Mouse (Mus musculus) small intestine, adult 2 months (tissue): ENCODE results near the gene Rarb. TPM values are rescaled to one million over a fixed set of nuclear protein-coding genes. Genes with fewer than 3 reads are reported as not detected.

ENCODE experiments used
- H3K27ac ChIP-seq: fragments of 200-500 bp; 2 replicates; pipeline ENCODE4 v1.5.1; 2012; ENCODE audit warnings: low read depth, low read length, control low read depth, inconsistent platforms; ENCODE audit not compliant: insufficient read depth
- H3K27me3 ChIP-seq: fragments of 200-500 bp; 2 replicates; pipeline ENCODE4 v1.6.1; 2012; ENCODE audit warnings: mild to moderate bottlenecking, moderate library complexity, low read length, inconsistent platforms; ENCODE audit not compliant: control insufficient read depth, insufficient read depth
- H3K36me3 ChIP-seq: fragments of 200-500 bp; 2 replicates; pipeline ENCODE4 v1.6.1; 2012; ENCODE audit warnings: mild to moderate bottlenecking, low read length, control low read depth, inconsistent platforms; ENCODE audit not compliant: control insufficient read depth, insufficient read depth
- H3K4me1 ChIP-seq: fragments of 200-500 bp; 2 replicates; pipeline ENCODE4 v1.6.1; 2012; ENCODE audit warnings: low read length, inconsistent platforms, mixed read lengths; ENCODE audit not compliant: control insufficient read depth, insufficient read depth, insufficient read length
- H3K4me3 ChIP-seq: fragments of 200-500 bp; 2 replicates; pipeline ENCODE4 v1.5.1; 2012; ENCODE audit warnings: low read depth, mild to moderate bottlenecking, control low read depth, inconsistent platforms, low read length, moderate library complexity
- CTCF ChIP-seq: fragments of 200-500 bp; IDR thresholded peaks from 2 replicates; pipeline ENCODE4 v1.5.1; 2012; ENCODE audit warnings: low read depth, mild to moderate bottlenecking, control low read depth, inconsistent platforms, low read length, moderate library complexity, mixed read lengths; ENCODE audit not compliant: insufficient replicate concordance, insufficient read length; ENCODE audit errors: extremely low read depth
- POLR2A ChIP-seq: fragments of 200-500 bp; IDR thresholded peaks from 2 replicates; pipeline ENCODE4 v1.6.1; 2012; ENCODE audit warnings: low read depth, mild to moderate bottlenecking, control low read depth, inconsistent platforms, low read length, moderate library complexity
- WGBS: fragments of 180-500 bp; shearing (Covaris S2); methylation state at CpG from one replicate; pipeline ENCODE4 v1.1.7; 2018; 5-methylcytosine and 5-hydroxymethylcytosine counted together
- polyA plus RNA-seq: library from polyadenylated mRNA; depleted of rRNA; stranded (reverse); fragments of >200 nt; gene quantifications from 2 replicates; pipeline ENCODE4 v1.2.3, GENCODE M21; 2012; rRNA removed

Gene Rarb
- polyA plus RNA-seq = 0.61 and 0.71 TPM in 2 replicates

DNA sequence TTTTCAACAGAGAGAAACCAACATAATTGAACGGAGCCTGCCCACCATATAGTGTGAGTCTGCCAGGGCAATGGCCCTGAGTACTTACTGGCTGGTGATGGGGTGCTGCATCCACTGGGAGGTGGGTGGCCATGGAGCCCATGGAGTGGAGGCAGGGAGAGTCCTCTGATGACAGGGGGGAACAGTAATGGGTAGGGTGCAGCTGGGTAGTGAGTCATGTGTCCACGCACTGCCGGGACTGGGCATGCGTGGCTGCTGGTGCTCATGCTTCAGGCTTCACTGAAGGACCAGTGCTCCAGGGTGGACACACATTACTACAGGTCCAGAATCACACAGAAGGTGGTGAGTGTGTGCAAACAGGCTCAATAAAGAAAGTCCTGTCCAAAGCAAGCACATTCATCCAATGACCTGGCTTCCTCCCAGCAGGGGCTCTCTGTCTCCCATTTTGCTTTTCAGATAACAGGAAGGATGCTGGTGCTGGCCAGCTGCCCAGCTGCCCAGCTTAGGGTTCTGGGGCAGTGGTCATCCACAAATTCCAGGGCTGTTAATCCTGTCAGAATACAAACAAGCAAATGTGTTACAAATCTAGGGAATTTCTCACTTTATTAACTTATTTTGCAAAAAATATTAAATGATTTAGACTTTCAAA is at the start of gene Rarb:
Gene Rarb, minus strand, starts transcription at position 555 of the 649 bp plus-strand sequence.
- TF ChIP-seq CTCF (no peak), POLR2A (no peak)
- WGBS = 93% methylated on average over 4 of the region's 4 CpGs
- no peak within 1 kb of the TSS for H3K4me3 ChIP-seq
- H3K4me1 ChIP-seq = no peaks in the 10 kb centered on the region
- no peaks in the 10 kb centered on the region for H3K27me3 ChIP-seq
- no peaks in the 10 kb centered on the region for H3K36me3 ChIP-seq
- H3K27ac ChIP-seq = no peak within 1 kb of the TSS

GRCm38 (mm10) chr14:16842036-16842435 is 23.1 kb upstream of the Rarb start:
- Histone ChIP-seq H3K36me3 (no peaks in the 10 kb centered on the region), H3K27me3 (no peaks in the 10 kb centered on the region), H3K4me1 (no peaks in the 10 kb centered on the region), H3K27ac (no peak overlapping the region), H3K4me3 (no peak overlapping the region)
- WGBS = 33% methylated on average over 3 of the region's 3 CpGs
- TF ChIP-seq CTCF (no peak), POLR2A (no peak)

- Histone ChIP-seq H3K36me3 (no peaks in the 10 kb centered on the region), H3K27ac (no peak overlapping the region), H3K27me3 (no peaks in the 10 kb centered on the region), H3K4me1 (no peaks in the 10 kb centered on the region), H3K4me3 (no peak overlapping the region)
- whole genome bisulfite sequencing = 69% methylated on average over 6 of the region's 6 CpGs
- TF ChIP-seq CTCF = no peak
- no peak for TF ChIP-seq POLR2A
These were observed 22.6 kb upstream of the Rarb start for GRCm38 (mm10) chr14:16841597-16841989.

DNA sequence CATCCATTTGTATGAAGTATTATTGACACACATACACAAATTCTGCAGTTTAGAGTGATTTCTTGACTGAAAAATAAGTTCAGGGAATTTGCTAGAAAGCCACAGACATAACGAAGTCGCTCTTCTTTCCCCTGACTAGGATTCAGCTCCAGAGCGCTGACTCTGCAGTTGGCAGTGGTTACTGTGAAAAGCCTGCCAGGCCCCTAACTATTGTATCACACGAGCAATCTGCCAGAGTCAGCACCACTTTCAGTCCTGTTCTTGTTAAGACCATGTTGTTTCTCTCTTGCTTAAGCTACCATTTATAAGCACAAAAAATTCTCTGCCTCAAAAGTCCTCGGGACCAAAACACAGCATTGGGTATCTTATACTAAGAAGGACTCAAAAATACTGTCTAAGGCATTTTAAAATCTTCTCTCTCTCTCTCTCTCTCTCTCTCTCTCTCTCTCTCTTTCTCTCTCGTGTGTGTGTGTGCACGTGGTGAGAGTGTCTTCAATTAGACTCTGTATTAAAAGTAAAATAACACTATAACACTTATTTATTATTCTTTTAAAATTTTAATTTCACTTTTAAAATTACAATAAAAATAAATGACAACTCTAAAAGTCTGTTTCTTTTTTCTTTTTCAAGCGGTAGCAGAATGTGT is 22.1 kb upstream of the Rarb start:
- TF ChIP-seq POLR2A (no peak), CTCF (no peak)
- no peaks in the 10 kb centered on the region for H3K36me3 ChIP-seq
- H3K4me3 ChIP-seq = no peak overlapping the region
- H3K4me1 ChIP-seq = no peaks in the 10 kb centered on the region
- H3K27ac ChIP-seq = no peak overlapping the region
- 74% methylated on average over 8 of the region's 8 CpGs for WGBS
- no peaks in the 10 kb centered on the region for H3K27me3 ChIP-seq

- Histone ChIP-seq H3K4me3 (no peak overlapping the region), H3K4me1 (no peaks in the 10 kb centered on the region), H3K27ac (no peak overlapping the region), H3K27me3 (no peaks in the 10 kb centered on the region), H3K36me3 (no peaks in the 10 kb centered on the region)
- no peak for TF ChIP-seq POLR2A
- 98% methylated on average over 2 of the region's 2 CpGs for WGBS
These were observed 21.2 kb upstream of the Rarb start for GRCm38 (mm10) chr14:16840135-16840534.

- Histone ChIP-seq H3K27me3 (no peaks in the 10 kb centered on the region), H3K36me3 (no peaks in the 10 kb centered on the region), H3K27ac (no peak overlapping the region), H3K4me1 (no peaks in the 10 kb centered on the region), H3K4me3 (no peak overlapping the region)
- TF ChIP-seq POLR2A = no peak
- WGBS = 63% methylated on average over 1 of the region's 1 CpGs
These were observed 3.7 kb downstream of the Rarb start for GRCm38 (mm10) chr14:16815096-16815741.

- Histone ChIP-seq H3K4me1 (no peaks in the 10 kb centered on the region), H3K27ac (no peak overlapping the region), H3K36me3 (no peaks in the 10 kb centered on the region), H3K27me3 (no peaks in the 10 kb centered on the region), H3K4me3 (no peak overlapping the region)
- no peak for TF ChIP-seq CTCF
- no peak for TF ChIP-seq POLR2A
- 81% methylated on average over 3 of the region's 3 CpGs for WGBS
These were observed 12.8 kb downstream of the Rarb start for GRCm38 (mm10) chr14:16806155-16806554.
